Mouse (Mus musculus) embryonic stem cell, embryonic (primary cell): ENCODE results near the gene Myo6.

Experiments
- CTCF ChIA-PET, 4 experiments: fragments of 300-600 bp in 2 of 4; fragments of 350-600 bp in 2 of 4; sonication (Branson Sonifier 250); formaldehyde crosslinking; loops; one replicate each; lab custom pipeline; 2022; ENCODE audit warnings: inconsistent platforms in 2 of 4; lab: Charles Lee
- POLR2A ChIA-PET, 4 experiments: fragments of 300-600 bp in 2 of 4; fragments of 350-600 bp in 2 of 4; sonication (Branson Sonifier 250); formaldehyde crosslinking; loops; one replicate each; lab custom pipeline; 2022; ENCODE audit warnings: antibody characterized with exemption in 4 of 4, inconsistent platforms in 1 of 4; lab: Charles Lee

Myo6 gene

DNA sequence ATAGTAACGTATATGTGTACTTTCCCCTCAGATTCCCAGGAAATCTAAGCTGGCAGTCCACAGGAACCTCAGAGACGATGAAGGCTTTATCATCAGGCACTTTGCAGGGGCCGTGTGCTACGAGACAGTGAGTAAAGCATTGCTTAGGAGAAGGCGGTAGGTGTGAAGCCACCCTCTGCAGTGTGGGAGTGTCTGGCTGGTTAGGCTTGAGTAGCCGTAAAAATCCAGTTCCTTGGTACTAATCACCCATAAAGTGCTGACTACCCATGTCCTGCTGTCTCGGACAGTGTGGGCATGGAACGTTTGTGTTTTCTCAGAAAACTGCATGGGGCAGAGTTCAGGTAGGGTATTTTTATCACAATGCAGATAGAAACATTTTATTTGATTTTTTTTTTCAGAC, 104.8 kb downstream of the Myo6 start:
- ChIA-PET POLR2A (interaction anchor here in 1 of 4 experiments (0.7 kb wide), 2 partner anchors 11 to 104 kb away, joined by 3 to 5 read pairs; no protein-coding TSS in a partner anchor), CTCF (interaction anchor here in 1 of 4 experiments (0.6 kb wide), 1 partner anchor 163 kb away, joined by 3 read pairs; no protein-coding TSS in a partner anchor)

DNA sequence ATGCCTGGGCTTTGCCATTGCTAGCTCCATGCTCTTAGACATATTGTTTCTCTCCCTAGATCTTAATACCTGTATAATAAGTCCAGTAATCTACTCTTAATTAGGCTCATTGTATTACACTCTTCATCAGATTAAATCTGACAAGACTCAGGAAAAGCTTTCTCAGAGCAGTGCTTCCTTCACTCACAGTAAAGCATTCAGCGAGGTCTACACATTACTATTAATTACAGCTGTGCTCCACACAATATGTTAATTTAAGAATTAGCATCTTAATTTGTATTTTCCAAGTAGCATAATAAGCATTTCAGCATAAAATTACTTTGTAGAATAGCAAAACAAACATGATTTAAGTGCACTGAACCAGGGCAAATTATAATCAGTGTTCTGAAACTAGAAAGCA, 108.1 kb downstream of the Myo6 start:
- ChIA-PET POLR2A (interaction anchor here in 2 of 4 experiments (0.5 to 1.1 kb wide), 2 partner anchors 11 to 19 kb away, joined by 3 to 4 read pairs; no protein-coding TSS in a partner anchor), CTCF (no interaction called here)

DNA sequence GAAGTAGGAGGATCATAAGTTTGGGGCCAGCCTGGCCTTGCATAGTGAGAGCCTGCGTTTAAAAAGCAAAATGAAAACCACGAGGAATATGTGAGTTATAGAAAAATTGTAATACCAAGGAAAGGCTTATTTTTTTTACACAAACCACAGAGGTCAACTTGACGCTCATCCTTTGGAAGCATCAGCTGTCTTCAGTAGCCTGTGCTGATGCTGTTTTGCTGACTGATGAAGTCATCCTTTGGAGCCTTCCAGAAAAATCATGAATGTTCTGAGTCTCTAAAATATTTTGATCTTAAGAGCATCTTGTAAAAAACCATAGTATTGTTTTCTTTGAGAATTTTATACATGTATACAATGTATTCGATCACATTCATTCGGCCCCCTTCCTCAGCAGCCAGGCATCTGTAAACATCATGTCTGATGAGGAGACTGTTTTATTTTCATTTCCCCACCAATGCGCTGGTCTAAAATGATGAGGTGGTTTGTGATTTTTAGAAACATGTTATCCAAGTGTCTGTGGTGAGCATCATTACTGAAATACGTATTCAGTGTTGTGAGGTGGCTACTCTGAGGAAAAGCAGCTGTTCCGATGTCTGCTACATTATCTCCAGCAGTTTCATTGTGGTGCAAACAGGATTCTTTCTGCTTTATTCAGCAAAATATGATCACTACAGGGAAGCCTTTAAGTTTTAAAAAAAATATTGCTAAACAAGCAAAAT, 110.4 kb downstream of the Myo6 start:
- ChIA-PET POLR2A (interaction anchor here in 1 of 4 experiments (0.6 to 1.4 kb wide), 2 partner anchors 12 to 19 kb away, joined by 3 to 7 read pairs; no protein-coding TSS in a partner anchor), CTCF (no interaction called here)

DNA sequence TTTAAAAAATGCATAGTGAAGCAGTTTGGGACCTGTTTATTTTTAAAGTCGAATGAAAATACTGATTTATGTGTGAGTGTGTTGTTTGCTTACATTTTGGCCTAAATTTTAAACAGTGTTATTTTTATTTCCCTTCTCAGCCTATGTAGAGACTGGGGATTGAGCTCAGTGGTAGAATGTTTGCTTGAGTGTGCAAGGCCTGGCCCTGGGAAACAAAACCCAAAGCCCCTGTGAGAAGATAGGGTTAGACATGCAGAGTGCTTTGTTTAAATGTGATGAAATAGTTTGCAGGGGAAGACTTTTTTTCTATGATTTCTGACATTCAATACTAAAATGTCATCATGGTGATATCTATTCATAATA, 110.9 kb downstream of the Myo6 start:
- ChIA-PET CTCF (no interaction called here), POLR2A (interaction anchor here in 1 of 4 experiments (1.4 kb wide), 1 partner anchor 20 kb away, joined by 3 read pairs; no protein-coding TSS in a partner anchor)

DNA sequence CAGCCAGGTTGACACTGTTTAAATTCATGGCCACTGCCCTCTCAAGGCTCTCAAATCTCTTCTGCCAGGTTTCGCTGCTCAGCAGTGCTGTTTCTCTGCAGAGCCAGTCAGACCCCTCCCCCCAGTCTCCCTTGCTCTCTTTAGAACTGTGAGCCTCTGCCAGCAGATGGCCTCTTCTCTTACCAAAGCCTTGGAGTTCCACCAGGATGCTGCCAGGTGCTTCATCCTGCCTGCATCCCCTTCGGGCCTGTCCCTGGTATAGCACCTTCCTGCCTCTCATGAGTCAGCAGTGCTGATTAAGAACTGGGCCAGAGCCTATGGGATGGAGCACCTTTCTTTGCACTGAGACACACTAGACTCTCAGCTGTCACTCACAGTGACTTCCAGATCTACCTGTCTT, 112.3 kb downstream of the Myo6 start:
- ChIA-PET CTCF (interaction anchor here in 1 of 4 experiments (1.2 kb wide), 1 partner anchor 55 kb away, joined by 3 read pairs; no protein-coding TSS in a partner anchor), POLR2A (no interaction called here)

DNA sequence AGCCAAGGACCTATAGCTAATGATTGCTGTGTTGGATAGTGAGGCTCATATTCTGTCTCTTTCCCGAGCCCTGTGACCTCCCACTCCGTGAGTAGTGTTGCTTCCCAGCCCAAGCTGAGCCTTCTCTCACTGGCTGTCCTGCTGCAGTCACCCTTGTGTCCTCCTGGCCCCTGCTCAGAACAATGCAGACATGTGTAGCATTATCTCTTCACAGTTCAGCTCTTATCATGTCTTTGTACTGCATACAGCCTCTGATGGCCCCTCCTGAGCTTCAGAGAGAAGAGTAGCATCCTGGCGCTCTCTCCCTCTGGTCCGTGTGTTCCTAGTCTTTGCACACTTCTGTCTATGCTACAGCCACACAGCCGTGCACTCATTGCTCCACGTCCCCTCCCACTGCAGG, 112.9 kb downstream of the Myo6 start:
- POLR2A ChIA-PET = no interaction called here

DNA sequence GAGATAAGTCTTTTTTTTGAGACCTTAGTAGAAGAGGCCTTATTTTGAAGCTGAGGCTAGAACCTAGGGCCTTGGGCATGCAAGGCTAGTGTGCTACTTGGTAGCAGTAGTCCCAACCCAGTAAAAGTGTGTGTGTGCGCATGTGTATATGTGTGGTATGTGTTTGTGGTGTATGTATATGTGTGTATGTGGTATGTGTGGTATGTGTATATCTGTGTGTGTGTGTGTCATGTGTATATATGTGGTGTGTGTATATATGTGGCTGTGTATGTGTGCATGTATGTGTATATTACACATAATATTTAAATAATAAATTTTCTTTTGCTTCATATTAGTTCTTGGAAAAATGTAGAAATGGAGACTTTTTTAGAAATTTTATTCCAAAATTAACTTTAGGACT, 115.9 kb downstream of the Myo6 start:
- POLR2A ChIA-PET = no interaction called here
- CTCF ChIA-PET = no interaction called here

More for the DNA sequence above, 112.9 kb downstream of the Myo6 start:
- CTCF ChIA-PET = no interaction called here

DNA sequence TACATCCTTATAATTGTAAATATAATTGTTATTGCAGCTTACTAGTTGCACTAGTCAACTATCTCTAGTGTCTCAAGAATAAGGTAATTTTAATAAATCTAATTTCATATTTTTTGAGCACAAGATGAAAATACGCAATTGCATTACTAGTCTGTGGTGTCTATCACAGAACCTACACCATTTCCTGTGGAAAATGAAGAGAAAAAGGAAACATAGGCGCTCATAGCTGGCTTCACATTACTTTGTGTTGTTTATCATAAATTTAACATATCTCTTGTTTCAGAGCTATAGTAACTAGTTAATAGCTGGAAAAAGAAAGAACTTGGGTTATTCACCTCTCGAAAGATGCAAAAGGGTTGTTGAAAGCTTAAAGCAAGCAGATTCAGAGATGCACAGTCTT, 117.6 kb downstream of the Myo6 start:
- CTCF ChIA-PET = no interaction called here
- POLR2A ChIA-PET = no interaction called here

DNA sequence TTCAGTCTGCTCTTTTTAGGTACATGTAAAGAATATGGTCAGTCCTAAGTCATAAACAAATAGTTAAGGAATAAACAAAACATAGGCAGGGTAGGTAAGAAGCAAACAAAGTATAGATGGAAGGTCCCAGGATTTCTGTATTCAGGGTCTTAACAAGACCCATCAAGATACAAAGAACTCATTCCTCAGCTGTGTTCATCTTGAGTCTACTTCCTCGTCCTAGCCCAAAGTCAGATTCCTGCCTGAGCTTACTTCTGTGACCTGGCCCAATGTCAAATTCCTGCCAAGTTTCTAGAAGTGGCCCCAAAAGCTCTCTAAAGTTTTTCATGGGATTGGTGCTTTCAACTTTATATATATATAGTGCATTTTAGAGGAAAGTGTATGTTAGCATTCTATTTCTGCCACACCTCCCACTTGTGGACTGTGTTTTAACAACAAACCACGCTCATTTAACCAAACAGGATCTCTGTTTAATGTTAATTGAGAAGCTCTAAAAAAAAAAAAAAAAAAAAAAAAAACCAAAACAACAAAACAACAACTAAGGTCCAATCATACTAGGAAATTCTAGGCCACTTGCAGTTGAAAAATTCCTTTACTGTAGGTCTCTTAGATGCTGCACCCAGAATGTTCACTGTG, 119.8 kb downstream of the Myo6 start:
- CTCF ChIA-PET = interaction anchor here (0.6 to 1.0 kb wide), 4 partner anchors 131 to 1615 kb away, joined by 3 to 10 read pairs (median 3); no protein-coding TSS in a partner anchor
- POLR2A ChIA-PET = interaction anchor here (0.6 to 1.9 kb wide), 8 partner anchors 22 to 206 kb away, joined by 3 to 9 read pairs (median 4); partner anchors contain the start of gene Myo6 (in 1 of the 4)

DNA sequence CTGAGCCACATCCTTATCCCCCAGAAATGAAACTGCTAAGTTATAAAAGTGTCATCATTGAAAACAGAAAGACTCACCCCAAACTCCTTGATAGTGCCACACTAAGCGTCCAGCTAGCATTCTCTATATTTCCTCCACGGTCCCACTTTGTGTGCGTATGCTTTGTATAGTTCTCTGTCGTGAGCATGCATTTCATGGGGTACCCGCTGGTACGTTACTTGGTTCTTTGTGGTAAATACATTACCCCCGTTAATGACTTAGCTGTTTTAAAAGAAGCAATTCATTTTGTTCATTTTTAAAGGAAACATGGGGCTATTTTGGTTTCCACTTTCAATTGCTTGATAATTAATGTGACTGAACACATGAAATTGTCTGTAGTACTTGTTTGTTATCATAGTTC, 122.0 kb downstream of the Myo6 start:
- POLR2A ChIA-PET = no interaction called here
- CTCF ChIA-PET = no interaction called here

DNA sequence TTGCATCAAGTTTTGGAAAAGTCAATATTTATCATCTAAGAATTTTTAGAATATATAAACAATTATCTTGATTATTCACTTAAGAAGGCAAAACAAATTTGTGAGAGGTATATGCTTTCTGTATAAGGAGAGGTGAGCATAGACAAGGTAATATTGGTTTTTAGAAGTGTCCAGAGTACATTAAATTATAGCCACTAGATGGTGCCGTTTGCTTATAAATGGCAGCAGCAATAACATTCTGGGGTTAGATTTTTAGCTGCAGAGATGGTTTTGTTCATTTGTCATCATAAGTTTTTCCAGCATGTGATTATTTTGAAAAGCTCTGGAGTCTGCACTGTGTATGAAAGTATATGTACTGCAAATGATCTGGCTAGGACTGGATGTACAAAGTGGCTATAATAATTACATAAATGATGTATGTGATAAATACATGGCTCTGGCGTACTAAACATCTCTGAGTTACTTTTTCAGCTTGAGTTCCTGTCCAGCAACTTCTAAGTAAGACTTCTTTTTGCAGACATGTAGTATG, 128.3 kb downstream of the Myo6 start:
- ChIA-PET CTCF (no interaction called here), POLR2A (no interaction called here)

DNA sequence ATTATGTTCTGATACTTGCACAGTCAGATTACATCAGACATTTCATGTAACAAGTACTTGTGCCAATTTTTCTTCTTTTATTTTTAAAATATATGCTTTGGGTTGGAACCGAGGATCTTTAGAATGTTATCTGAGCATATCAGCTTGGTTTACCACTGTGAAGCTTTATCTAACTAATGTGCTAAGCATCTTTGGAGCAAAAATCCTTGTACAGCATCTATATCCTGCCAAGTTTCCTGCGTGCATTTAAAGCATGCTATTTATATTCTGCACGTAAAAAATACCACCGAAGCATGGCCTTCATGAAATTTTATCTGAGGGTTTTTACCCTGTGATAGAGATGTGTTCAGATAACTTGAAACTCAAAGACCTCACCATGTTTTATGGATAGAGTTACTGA, 131.3 kb downstream of the Myo6 start:
- CTCF ChIA-PET = no interaction called here
- POLR2A ChIA-PET = no interaction called here

DNA sequence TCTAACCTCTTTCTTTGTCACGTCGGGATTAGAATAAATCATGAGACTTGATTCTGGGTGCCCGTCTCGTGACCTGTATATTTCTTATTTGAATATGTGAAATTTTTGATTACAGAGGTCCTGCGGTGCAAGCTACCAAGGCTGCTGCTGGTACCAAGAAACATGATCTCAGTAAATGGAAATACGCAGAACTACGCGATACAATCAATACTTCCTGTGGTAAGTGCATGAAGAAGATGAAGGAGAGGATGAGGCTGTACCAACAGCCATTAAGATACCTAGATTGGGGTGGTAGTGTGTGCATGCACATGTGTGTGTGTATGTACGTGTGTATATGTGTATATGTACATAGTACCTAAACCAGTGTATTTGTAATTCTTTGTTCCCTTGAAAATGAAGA, 134.2 kb downstream of the Myo6 start:
- ChIA-PET CTCF (interaction anchor here in 1 of 4 experiments (0.6 to 0.7 kb wide), 3 partner anchors 94 to 1591 kb away, joined by 3 to 4 read pairs (median 3); no protein-coding TSS in a partner anchor), POLR2A (no interaction called here)

DNA sequence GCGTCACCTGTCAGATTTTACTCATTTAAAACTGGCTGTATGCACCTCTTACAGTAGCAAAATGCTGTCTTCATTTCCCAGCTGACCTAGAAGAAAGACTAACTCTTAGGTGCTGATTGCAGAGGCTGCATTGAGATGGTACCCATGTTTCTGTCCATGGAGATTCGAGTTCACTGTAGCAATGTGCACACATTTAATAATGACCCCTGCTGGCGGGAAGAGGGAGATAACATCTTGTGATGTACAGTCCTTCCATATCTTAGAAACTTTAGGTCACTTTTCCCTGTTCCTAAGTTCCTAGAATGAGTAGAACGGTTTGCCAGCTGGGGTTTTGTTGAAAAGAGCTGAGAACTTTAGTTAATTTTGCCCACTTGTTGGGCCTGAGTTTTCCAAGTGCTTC, 138.7 kb downstream of the Myo6 start:
- CTCF ChIA-PET = interaction anchor here in 1 of 4 experiments (1.4 kb wide), 1 partner anchor 14 kb away, joined by 3 read pairs; no protein-coding TSS in a partner anchor
- POLR2A ChIA-PET = no interaction called here

DNA sequence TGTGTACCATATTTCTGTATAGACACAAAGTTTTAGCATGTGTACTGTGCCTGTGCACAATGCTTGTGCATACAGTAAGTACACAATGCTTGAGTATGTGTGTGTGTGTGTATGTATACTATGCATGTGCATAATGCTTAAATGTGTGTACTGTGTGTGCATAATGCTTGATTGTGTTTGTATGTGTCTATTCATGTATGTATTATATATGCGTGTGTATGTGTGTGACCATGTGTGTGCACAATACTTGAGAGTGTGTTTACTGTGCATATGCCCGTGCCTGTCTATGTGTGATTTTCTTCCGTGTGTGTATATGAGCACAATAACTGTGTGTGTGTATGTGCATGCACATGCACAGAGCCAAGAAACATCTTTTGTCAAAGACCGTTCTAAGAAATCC, 141.6 kb downstream of the Myo6 start:
- CTCF ChIA-PET = no interaction called here
- POLR2A ChIA-PET = no interaction called here

DNA sequence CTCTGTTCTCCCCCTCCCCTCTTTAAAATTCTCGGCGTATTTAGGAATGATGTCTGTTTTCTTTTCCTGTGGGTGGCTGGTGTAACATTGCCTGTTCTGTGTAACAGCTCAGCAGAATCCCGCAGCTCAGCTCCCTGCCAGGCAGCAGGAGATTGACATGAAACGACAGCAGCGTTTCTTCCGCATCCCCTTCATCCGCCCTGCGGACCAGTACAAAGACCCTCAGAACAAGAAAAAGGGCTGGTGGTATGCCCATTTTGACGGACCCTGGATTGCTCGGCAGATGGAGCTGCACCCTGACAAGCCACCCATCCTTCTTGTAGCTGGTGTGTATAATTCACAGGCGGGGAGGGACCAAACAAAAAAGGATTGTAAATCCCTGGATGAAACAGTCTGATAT, 142.0 kb downstream of the Myo6 start:
- POLR2A ChIA-PET = no interaction called here
- CTCF ChIA-PET = no interaction called here

DNA sequence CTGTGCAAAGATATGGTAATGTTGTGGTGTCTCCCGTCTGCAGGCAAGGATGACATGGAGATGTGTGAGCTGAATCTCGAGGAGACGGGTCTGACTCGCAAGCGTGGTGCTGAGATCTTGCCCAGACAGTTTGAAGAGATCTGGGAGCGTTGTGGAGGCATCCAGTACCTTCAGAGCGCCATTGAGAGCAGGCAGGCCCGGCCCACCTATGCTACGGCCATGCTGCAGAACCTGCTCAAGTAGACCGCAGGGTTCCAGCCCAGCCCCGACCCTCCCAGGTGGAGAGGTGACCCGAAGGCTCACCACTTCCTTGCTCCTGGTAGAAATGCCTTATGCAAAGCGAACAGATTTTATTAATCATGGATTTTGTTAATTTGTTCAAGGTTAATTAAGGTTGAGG, 142.8 kb downstream of the Myo6 start:
- CTCF ChIA-PET = no interaction called here
- POLR2A ChIA-PET = no interaction called here

DNA sequence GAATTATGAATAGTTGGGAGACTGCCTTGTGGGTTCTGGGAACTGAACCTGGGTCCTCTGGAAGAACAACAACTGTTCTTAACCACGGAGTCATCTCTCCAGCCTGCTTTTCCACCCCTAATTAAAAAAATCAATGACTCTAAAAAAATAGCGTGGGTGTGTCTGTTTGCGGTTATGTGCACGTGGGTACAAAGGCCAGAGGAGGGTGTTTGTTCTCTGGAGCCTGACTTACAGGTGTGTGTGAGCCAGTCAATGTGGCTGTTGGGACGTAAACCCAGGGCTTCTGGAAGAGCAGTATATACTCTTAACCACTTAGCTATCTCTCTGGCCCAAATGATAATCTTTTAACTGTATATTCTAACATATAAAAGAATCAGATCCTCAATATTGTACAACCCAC, 148.8 kb downstream of the Myo6 start:
- CTCF ChIA-PET = no interaction called here
- POLR2A ChIA-PET = no interaction called here

DNA sequence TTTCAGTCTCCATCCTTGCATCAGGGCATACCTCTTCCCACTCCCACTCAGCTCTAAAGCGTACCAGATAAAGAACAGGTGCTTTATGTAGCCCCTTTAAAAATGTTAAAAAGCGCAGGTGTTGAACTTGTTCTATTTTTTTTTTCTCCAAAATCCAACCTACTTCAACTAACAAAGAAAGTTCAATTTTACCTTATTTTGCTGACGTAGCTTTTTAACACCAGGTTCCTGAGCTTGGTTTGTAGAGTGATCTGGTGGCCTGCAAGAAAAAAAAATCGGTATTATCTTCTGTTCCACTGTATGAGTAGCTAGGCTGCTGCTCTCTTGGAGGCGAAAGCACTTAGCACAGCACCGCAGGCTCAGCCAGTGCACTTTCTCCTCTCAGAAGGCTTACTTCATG, 151.1 kb downstream of the Myo6 start:
- CTCF ChIA-PET = interaction anchor here in 2 of 4 experiments (0.6 to 1.5 kb wide), 2 partner anchors 16 kb away, joined by 3 to 4 read pairs; no protein-coding TSS in a partner anchor
- POLR2A ChIA-PET = interaction anchor here in 1 of 4 experiments (1.6 kb wide), 1 partner anchor 144 kb away, joined by 3 read pairs; no protein-coding TSS in a partner anchor

DNA sequence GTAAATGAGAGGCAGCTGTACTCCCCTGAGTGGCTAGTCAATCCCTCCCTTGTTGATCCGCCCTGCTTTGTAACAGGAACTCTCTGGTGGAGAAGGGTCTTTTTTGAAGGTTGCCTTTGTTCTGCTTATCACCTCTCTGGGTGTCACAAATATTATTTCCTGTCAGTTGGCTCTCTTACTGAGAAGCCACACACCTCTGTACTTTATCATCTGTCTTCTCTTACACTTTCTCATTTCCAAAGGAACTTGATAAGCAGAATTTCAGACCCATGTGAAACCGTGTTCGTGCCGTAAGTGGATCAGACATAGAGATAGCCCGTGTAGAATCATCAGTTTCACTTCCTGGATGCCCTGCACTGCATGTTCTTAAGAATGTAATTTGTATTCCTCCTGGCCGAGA, 153.2 kb downstream of the Myo6 start:
- POLR2A ChIA-PET = no interaction called here
- CTCF ChIA-PET = interaction anchor here in 1 of 4 experiments (1.0 kb wide), 1 partner anchor 14 kb away, joined by 3 read pairs; no protein-coding TSS in a partner anchor
